Mouse (Mus musculus): ENCODE results near the gene Rad9b. TPM values are rescaled to one million over a fixed set of nuclear protein-coding genes. Genes with fewer than 3 reads are reported as not detected.

Rad9b gene
- polyA plus RNA-seq, 1 experiment from 2014 or later, result 11.1 TPM

DNA sequence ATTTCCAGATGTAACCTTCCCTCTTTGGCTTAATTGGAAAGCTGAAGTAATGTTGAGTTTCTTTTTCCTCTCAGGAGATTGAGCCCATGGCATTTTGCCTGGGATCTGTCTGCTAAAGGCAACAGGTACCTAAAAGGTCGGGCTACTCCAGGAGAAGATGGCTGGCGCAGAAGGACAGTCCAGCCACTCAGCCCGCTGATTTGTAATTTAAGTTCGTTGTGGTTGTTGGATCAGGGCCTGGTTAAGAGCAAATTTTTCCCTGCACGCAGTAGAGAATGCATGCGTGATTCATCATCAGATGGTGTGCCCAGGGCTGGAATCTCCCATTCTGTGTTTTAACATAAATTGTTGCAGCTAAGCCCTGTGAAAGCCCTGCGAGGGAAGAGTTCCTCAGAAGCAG lies 50.1 kb downstream of the Rad9b start:
- WGBS, result 76% methylated on average over 7 of the region's 7 CpGs
- Histone ChIP-seq H3K27me3 (ENCODE audit: insufficient read depth, low read length) (no peaks in the 10 kb centered on the region), H3K4me3 (ENCODE audit: low read length) (no peak overlapping the region), H3K36me3 (ENCODE audit: insufficient read depth, low read length) (peaks cover 6% of the 10 kb centered on the region; the same call in 1 of the 2 replicates), H3K9ac (replicated peaks; ENCODE audit: low read length) (no peak overlapping the region), H3K4me2 (replicated peaks; ENCODE audit: low read depth, low read length) (no peak overlapping the region), H3K4me1 (ENCODE audit: insufficient read depth, low read length) (peaks cover 13% of the 10 kb centered on the region), H3K27ac (ENCODE audit: low read length) (peak overlapping the region; percentile 16; the same call in 1 of the 2 replicates), H3K9me3 (ENCODE audit: low read length) (no peaks in the 10 kb centered on the region)
- ATAC-seq (ENCODE audit: low FRiP score, low TSS enrichment), result no peak

GRCm38 (mm10) chr5:122302810-122303745 lies 51.0 kb downstream of the Rad9b start:
- H3K27ac ChIP-seq (ENCODE audit: low read length), result peak overlapping the region; percentile 16; the same call in 1 of the 2 replicates

GRCm38 (mm10) chr5:122300071-122300518 lies 53.9 kb downstream of the Rad9b start:
- WGBS, result 89% methylated on average over 6 of the region's 6 CpGs
- no peaks in the 10 kb centered on the region for H3K9me3 ChIP-seq (ENCODE audit: low read length)
- no peak overlapping the region for H3K27ac ChIP-seq (ENCODE audit: low read length)
- H3K36me3 ChIP-seq (ENCODE audit: insufficient read depth, low read length), result no peaks in the 10 kb centered on the region
- no peak overlapping the region for H3K4me3 ChIP-seq (ENCODE audit: low read length)
- no peak overlapping the region for H3K4me2 ChIP-seq (replicated peaks; ENCODE audit: low read depth, low read length)
- ATAC-seq (ENCODE audit: low FRiP score, low TSS enrichment), result no peak
- no peak overlapping the region for H3K9ac ChIP-seq (replicated peaks; ENCODE audit: low read length)
- H3K4me1 ChIP-seq (ENCODE audit: insufficient read depth, low read length), result peaks cover 13% of the 10 kb centered on the region
- H3K27me3 ChIP-seq (ENCODE audit: insufficient read depth, low read length), result no peaks in the 10 kb centered on the region

More at GRCm38 (mm10) chr5:122302810-122303745, 51.0 kb downstream of the Rad9b start:
- Histone ChIP-seq H3K4me2 (replicated peaks; ENCODE audit: low read depth, low read length) (no peak overlapping the region), H3K9ac (replicated peaks; ENCODE audit: low read length) (no peak overlapping the region), H3K9me3 (ENCODE audit: low read length) (no peaks in the 10 kb centered on the region), H3K4me1 (ENCODE audit: insufficient read depth, low read length) (peaks cover 13% of the 10 kb centered on the region), H3K4me3 (ENCODE audit: low read length) (no peak overlapping the region), H3K27me3 (ENCODE audit: insufficient read depth, low read length) (no peaks in the 10 kb centered on the region), H3K36me3 (ENCODE audit: insufficient read depth, low read length) (peaks cover 2% of the 10 kb centered on the region; the same call in 1 of the 2 replicates)
- WGBS, result 63% methylated on average over 17 of the region's 17 CpGs
- no peak for ATAC-seq (ENCODE audit: low FRiP score, low TSS enrichment)

DNA sequence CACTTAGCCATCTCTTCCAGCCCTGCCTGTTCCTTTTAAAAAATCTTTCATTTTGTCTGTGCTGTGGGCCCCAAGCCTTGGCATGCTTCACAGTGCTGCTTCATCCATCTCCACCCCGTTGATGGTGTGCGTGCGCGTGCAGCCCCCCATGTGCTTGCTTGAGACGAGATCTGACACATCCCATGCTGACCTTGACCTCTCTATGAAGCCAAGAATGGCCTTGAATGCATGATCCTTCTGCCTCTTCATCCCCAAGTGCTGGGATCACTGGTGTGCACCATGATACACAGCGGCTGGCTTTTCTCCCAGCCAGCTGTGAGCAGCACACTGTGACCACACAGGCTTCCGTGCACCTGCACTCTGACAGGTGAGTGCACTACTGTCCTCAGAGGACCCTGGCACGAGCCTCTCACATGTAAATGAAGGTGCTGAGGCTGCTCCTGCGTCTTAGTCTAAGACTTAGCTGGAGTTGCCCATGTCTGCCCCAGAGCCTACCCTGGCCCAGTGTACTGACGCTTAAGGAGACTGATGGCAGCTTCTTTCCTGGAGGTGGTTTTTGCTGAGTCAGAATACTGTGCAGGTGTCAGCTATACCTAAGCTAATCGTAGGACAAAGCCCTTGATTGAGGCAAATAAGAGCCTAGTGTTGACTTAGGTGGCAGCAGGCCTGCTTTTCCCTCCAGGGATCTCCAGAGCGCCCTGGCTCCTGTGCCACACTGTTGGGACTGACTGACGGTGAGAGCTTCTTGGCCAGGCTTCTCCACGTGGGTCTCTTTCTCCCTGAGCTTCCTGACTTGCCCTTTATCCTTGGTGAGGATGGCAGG lies 58.7 kb downstream of the Rad9b start:
- no peak for ATAC-seq (ENCODE audit: low FRiP score, low TSS enrichment)
- Histone ChIP-seq H3K27me3 (ENCODE audit: insufficient read depth, low read length) (no peaks in the 10 kb centered on the region), H3K9me3 (ENCODE audit: low read length) (no peaks in the 10 kb centered on the region), H3K36me3 (ENCODE audit: insufficient read depth, low read length) (no peaks in the 10 kb centered on the region), H3K9ac (replicated peaks; ENCODE audit: low read length) (no peak overlapping the region), H3K4me2 (replicated peaks; ENCODE audit: low read depth, low read length) (no peak overlapping the region), H3K27ac (ENCODE audit: low read length) (no peak overlapping the region), H3K4me3 (ENCODE audit: low read length) (no peak overlapping the region), H3K4me1 (ENCODE audit: insufficient read depth, low read length) (peaks cover 6% of the 10 kb centered on the region; the same call in 1 of the 2 replicates)
- 74% methylated on average over 14 of the region's 14 CpGs for WGBS

- Histone ChIP-seq H3K4me1 (ENCODE audit: insufficient read depth, low read length) (peaks cover 6% of the 10 kb centered on the region; the same call in 1 of the 2 replicates), H3K27me3 (ENCODE audit: insufficient read depth, low read length) (no peaks in the 10 kb centered on the region), H3K27ac (ENCODE audit: low read length) (no peak overlapping the region), H3K36me3 (ENCODE audit: insufficient read depth, low read length) (no peaks in the 10 kb centered on the region), H3K9ac (replicated peaks; ENCODE audit: low read length) (no peak overlapping the region), H3K4me3 (ENCODE audit: low read length) (no peak overlapping the region), H3K4me2 (replicated peaks; ENCODE audit: low read depth, low read length) (no peak overlapping the region), H3K9me3 (ENCODE audit: low read length) (no peaks in the 10 kb centered on the region; the same call in 1 of the 2 replicates)
- ATAC-seq (ENCODE audit: low FRiP score, low TSS enrichment), result no peak
- WGBS, result 86% methylated on average over 3 of the region's 3 CpGs
These were observed 59.8 kb downstream of the Rad9b start for GRCm38 (mm10) chr5:122294219-122294735.

GRCm38 (mm10) chr5:122293131-122293530 lies 60.9 kb downstream of the Rad9b start:
- Histone ChIP-seq H3K4me1 (ENCODE audit: insufficient read depth, low read length) (peaks cover 6% of the 10 kb centered on the region; the same call in 1 of the 2 replicates), H3K9ac (replicated peaks; ENCODE audit: low read length) (no peak overlapping the region), H3K4me2 (replicated peaks; ENCODE audit: low read depth, low read length) (no peak overlapping the region), H3K36me3 (ENCODE audit: insufficient read depth, low read length) (0 out of 2 replicates have a peak, but pooled peaks cover 2% of the 10 kb centered on the region), H3K27me3 (ENCODE audit: insufficient read depth, low read length) (no peaks in the 10 kb centered on the region), H3K4me3 (ENCODE audit: low read length) (no peak overlapping the region), H3K9me3 (ENCODE audit: low read length) (no peaks in the 10 kb centered on the region; the same call in 1 of the 2 replicates), H3K27ac (ENCODE audit: low read length) (no peak overlapping the region)
- ATAC-seq (ENCODE audit: low FRiP score, low TSS enrichment), result no peak
- 55% methylated on average over 6 of the region's 6 CpGs for WGBS

GRCm38 (mm10) chr5:122291553-122292339 lies 62.3 kb downstream of the Rad9b start:
- Histone ChIP-seq H3K9ac (replicated peaks; ENCODE audit: low read length) (peak overlapping the region; percentile 25; the same call in 1 of the 2 replicates), H3K27ac (ENCODE audit: low read length) (no peak overlapping the region)
- no peak for ATAC-seq (ENCODE audit: low FRiP score, low TSS enrichment)

DNA sequence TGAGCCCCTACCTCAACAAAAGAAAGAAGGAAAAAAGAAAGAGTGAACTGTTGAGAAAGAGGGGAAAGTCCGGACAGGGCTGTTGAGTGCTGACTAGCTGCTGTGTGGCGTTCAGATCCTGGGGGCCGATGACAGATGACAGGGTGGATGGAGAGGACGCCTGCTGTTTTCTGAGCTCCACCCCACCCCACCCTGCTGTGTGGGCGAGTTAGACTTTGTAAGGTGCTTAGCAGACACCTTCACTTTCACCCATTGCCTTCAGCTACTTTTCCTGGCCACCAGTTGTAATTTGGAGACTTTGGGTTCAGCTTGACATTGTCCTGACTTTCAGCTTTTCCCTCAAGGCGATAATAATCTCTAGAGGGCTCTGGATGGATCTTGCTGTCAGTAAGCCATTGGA lies 62.9 kb downstream of the Rad9b start:
- Histone ChIP-seq H3K9me3 (ENCODE audit: low read length) (no peaks in the 10 kb centered on the region; the same call in 1 of the 2 replicates), H3K4me2 (replicated peaks; ENCODE audit: low read depth, low read length) (no peak overlapping the region), H3K27me3 (ENCODE audit: insufficient read depth, low read length) (no peaks in the 10 kb centered on the region), H3K4me1 (ENCODE audit: insufficient read depth, low read length) (peaks cover 8% of the 10 kb centered on the region), H3K9ac (replicated peaks; ENCODE audit: low read length) (peak overlapping the region; percentile 25; the same call in 1 of the 2 replicates), H3K27ac (ENCODE audit: low read length) (no peak overlapping the region), H3K36me3 (ENCODE audit: insufficient read depth, low read length) (0 out of 2 replicates have a peak, but pooled peaks cover 6% of the 10 kb centered on the region), H3K4me3 (ENCODE audit: low read length) (no peak overlapping the region)
- ATAC-seq (ENCODE audit: low FRiP score, low TSS enrichment), result no peak
- WGBS, result 68% methylated on average over 6 of the region's 6 CpGs

More at GRCm38 (mm10) chr5:122291553-122292339, 62.3 kb downstream of the Rad9b start:
- Histone ChIP-seq H3K27me3 (ENCODE audit: insufficient read depth, low read length) (no peaks in the 10 kb centered on the region), H3K4me3 (ENCODE audit: low read length) (no peak overlapping the region), H3K9me3 (ENCODE audit: low read length) (no peaks in the 10 kb centered on the region; the same call in 1 of the 2 replicates), H3K4me2 (replicated peaks; ENCODE audit: low read depth, low read length) (no peak overlapping the region), H3K4me1 (ENCODE audit: insufficient read depth, low read length) (peaks cover 6% of the 10 kb centered on the region; the same call in 1 of the 2 replicates), H3K36me3 (ENCODE audit: insufficient read depth, low read length) (0 out of 2 replicates have a peak, but pooled peaks cover 5% of the 10 kb centered on the region)
- 72% methylated on average over 17 of the region's 17 CpGs for WGBS

Data from kidney, embryonic 16.5 days (tissue).